Mouse (Mus musculus) MEL (cell line): ENCODE data around the gene Chst4.

ENCODE experiments used
- CHD1 ChIP-seq: IDR thresholded peaks from 2 replicates; pipeline ENCODE4 v1.6.1; 2012; ENCODE audit warnings: low read depth, mild to moderate bottlenecking, inconsistent platforms, low read length, improper control_type of control experiment
- CTCF ChIP-seq, 3 experiments: IDR thresholded peaks in 2 of 3; conservative IDR thresholded peaks in 1 of 3; 2 replicates each; pipeline ENCODE4 v1.5.1; 2011 to 2012; ENCODE audit warnings: low read length in 3 of 3, low read depth in 2 of 3, mild to moderate bottlenecking in 2 of 3, improper control_type of control experiment in 1 of 3, inconsistent platforms in 1 of 3, mixed read lengths in 1 of 3, moderate library complexity in 1 of 3; ENCODE audit not compliant: control insufficient read depth in 1 of 3, insufficient read depth in 1 of 3, poor library complexity in 1 of 3, severe bottlenecking in 1 of 3
- EP300 ChIP-seq, 2 experiments: IDR thresholded peaks; 2 replicates each; pipeline ENCODE4 v1.6.1; 2011; ENCODE audit warnings: improper control_type of control experiment in 2 of 2, low read length in 2 of 2, low read depth in 1 of 2, mild to moderate bottlenecking in 1 of 2
- MAX ChIP-seq: IDR thresholded peaks from 2 replicates; pipeline ENCODE4 v1.6.1; 2011; ENCODE audit warnings: low read length, improper control_type of control experiment
- MEF2A ChIP-seq: IDR thresholded peaks from 2 replicates; pipeline ENCODE4 v1.6.1; 2014; ENCODE audit warnings: low read depth, mild to moderate bottlenecking, inconsistent platforms, low read length, improper control_type of control experiment; ENCODE audit not compliant: poor library complexity, insufficient replicate concordance, severe bottlenecking; ENCODE audit errors: extremely low read depth
- MYB ChIP-seq: IDR thresholded peaks from 2 replicates; pipeline ENCODE4 v1.6.1; 2011; ENCODE audit warnings: mild to moderate bottlenecking, low read depth, low read length, improper control_type of control experiment
- TCF12 ChIP-seq: IDR thresholded peaks from 2 replicates; pipeline ENCODE4 v1.6.1; 2014; ENCODE audit warnings: low read depth, mild to moderate bottlenecking, inconsistent platforms, low read length, improper control_type of control experiment, moderate library complexity

GRCm38 (mm10) chr8:110006312-110007023 lies 33.1 kb downstream of the Chst4 start:
- TF ChIP-seq CHD1 (no peak), MYB (no peak), CTCF (IDR thresholded peaks at IDR 0.05 in 2 of 3, conservative IDR thresholded peaks at IDR 0.05 in 1 of 3; ENCODE audit: control insufficient read depth in 1 of 3, insufficient read depth in 1 of 3, low read depth in 2 of 3, low read length in 3 of 3, poor library complexity in 1 of 3, severe bottlenecking in 1 of 3) (no peak), EP300 (IDR thresholded peaks at IDR 0.05; ENCODE audit: low read depth in 1 of 2, low read length in 2 of 2) (no peak), TCF12 (no peak), MAX (no peak), MEF2A (no peak)
